Mouse (Mus musculus): ENCODE measurements at regions not wholly inside any gene's neighbourhood (a gene's known extent, or its start where the extent isn't known, plus 50 kb on each side); places are given as distances from the start of the nearest gene placed in this dataset.
"Not testable (repeated sequence)": the region's sequence is repeated elsewhere in the genome, so short reads cannot be mapped to it uniquely, and the experiment has no call there.

DNA sequence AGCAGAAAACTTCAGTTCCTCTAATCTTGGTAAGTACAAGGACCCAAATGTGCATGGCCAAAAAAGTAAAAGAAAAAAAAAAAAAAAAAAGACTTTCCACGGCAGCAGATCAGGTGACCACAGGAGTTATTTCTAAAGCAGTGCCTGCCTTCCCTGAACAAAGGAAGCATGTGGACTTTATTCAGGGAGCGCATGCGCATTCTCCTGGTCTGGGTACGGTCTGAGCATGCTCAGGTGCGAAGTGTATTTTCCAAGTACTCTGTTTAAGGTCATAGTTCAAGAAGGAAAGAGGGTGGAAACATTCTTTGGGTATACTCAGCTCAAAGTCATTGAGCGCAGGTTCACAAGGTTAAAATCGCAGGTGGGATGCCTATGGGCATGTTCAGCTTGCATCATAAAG, 103.1 kb upstream of the Eif4g2 start:
- in situ Hi-C loops (cut with MboI; ENCODE audit: unreplicated experiment in 2 of 2), result loop anchor here (10.0 to 25.0 kb wide), 6 partner anchors 776 to 1951 kb away; no protein-coding TSS in a partner anchor

DNA sequence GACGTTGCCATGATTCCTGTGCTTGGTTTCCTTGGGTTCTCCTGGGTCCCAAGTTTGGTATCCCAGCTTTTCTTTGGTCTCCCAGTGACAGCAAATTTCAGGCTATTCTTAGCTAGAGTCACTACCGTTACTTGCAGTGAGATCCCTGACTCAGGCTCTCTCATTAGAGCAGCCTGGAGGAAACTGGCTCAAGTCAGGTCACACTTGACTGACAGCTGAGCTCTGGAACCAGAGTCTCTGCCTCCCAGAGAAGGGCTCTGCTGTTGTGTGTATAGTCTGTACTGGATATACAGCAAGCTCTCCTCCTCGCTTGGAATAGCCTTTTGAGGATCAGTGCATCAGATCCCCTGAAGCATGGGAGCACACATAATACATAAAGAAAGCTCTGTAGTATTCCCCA, 100.7 kb upstream of the Eif4g2 start:
- in situ Hi-C loops (cut with MboI; ENCODE audit: unreplicated experiment in 2 of 2), result loop anchor here (10.0 to 25.0 kb wide), 6 partner anchors 779 to 1954 kb away; no protein-coding TSS in a partner anchor

DNA sequence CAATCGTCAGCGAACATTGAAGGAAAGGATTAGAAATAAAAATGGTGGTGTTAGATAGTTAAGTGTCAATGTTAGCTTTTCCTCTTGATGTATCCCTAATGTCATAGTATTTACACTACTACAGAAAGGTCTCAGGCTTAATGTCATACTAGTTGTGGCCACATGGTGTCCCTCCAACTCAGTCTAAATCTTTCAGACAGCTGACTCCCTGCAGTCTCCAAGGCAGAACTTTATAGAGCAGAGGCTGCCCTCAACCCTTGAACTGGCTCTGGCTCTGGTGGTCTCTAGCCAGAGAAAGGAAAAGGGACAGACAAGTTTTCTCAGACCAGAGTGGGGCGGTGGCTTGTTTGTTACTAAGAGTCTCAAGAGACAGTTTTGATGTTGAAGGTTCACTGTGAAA, 99.5 kb upstream of the Eif4g2 start:
- in situ Hi-C loops (cut with MboI; ENCODE audit: unreplicated experiment in 2 of 2), result loop anchor here (10.0 to 25.0 kb wide), 6 partner anchors 780 to 1955 kb away; no protein-coding TSS in a partner anchor

DNA sequence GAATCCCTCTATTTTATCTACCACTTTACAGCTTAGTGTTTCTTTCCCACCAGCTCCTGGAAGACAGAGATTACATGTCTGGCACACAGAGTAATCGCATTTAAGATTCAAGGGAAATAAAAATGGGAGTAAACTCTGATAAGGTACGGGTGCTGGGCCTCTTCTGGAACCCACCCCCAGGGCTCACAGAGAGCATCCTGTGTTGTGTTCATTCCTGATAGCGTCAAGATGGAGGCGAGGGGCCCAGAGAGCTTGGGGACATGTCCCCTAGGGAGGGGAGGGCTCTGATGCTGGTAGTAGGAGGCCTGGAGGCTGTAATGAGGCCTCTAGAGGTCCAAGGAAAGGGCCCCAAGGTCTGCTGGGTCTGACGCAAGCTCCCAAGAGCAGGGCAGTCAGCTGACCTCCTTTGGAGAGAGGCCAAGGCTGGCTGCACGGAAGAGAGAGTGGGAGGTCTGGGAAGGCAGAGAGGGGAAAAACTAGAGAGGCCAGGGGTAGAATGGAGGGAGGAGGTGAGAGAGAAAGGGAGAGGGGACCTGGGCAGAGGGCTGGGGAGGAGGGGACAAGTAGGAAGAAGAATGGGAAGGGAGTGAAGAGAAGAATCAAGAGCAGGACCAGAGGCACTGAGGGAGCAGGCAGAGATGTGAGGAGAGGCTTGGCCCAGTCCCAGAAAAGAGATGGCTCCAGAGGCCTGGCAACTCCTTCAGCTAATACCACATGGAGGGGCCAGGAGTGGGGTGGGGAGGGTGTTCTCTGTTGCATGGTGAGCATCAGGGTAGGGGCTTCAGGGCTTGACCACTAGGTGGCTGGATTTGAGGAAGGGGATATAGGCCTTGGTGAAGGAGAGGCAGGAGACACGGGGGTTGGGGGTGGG, 96.8 kb upstream of the Eif4g2 start:
- in situ Hi-C loops (cut with MboI; ENCODE audit: unreplicated experiment in 2 of 2), result loop anchor here (10.0 to 25.0 kb wide), 6 partner anchors 783 to 1958 kb away; no protein-coding TSS in a partner anchor

DNA sequence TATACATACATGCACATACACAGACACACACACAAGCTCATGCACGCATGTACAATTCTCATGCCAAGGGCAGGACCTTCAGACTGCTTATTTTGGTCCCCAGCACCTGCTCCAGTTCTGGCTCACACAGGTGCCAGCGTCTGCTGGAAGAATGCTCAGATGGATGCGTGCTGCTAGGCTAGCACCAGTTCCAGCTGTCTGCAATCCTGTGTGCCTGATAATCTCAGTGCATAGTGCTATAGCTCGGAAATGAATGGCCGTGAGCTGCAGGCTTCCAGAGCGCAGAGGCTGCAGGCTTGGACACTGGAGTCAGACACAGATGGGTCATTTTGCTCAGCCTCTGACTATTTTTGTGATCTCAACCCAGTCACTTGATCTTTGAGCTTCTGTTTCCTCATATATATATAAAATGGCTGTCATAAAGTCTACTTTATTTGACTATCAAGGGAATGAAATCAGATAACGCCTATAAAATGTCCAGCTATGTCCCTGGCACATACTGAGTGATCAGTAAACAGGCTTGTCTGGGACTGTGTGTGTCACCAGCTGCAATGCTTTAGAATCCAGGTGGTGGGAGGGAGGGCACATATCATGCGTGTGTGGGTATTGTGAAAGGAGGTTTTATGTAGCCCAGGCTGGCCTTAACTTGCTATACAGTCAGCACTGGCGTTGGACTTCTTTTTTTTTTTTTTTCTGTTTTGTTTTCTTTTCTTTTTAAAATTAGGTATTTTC, 91.7 kb upstream of the Eif4g2 start:
- in situ Hi-C loops (cut with MboI; ENCODE audit: unreplicated experiment in 2 of 2), result loop anchor here (25.0 kb wide), 3 partner anchors 788 to 1963 kb away; no protein-coding TSS in a partner anchor

DNA sequence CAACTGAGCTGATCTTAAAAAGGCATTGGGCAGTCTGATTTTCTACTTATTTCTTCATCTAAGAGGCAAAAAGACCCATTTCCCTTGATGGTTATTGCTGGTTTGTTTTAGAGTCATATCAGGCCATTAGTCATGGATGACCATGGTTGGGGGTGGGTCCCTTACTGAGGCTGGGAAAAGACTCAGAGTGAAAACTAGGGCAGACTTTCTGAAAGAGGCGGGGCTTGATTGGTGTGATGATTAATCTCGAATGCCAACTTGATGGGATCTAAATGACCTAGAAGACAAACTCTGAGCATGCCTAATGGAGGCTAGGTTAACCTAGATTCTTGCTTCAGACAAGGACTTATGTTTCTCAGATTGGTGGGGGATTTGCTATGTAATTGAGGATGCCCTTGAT, 89.2 kb upstream of the Eif4g2 start:
- in situ Hi-C loops (cut with MboI; ENCODE audit: unreplicated experiment in 2 of 2), result no loop called here

DNA sequence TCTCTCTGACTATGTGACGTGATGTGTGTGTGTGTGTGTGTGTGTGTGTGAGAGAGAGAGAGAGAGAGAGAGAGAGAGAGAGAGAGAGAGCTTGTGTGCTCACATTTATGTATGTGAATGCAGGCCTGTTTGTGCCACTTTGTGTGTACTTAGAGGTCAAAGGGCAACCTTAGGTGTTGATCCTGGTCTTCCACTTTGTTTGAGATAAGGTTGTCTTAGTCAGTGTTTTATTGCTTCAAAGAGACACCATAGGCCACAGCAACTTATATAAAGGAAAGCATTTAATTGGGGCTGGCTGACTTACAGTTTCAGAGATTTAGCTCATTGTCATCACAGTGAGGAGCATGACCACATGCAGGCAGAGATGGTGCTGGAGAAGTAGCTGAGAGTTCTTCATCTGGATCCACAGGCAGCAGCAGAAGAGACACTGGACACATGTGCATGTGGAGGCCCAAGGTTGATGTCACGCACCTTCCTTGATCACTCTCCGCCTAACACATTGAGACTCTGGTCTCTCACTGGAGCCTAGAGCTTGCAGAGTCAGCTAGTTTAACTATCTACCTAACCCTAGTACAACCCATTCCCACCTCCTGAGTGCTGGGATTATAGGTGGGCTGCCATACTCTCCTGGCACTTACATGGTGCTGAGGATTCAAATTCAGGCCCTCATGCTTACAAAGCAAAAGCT, 85.9 kb upstream of the Eif4g2 start:
- in situ Hi-C loops (cut with MboI; ENCODE audit: unreplicated experiment in 2 of 2), result not testable (repeated sequence)

DNA sequence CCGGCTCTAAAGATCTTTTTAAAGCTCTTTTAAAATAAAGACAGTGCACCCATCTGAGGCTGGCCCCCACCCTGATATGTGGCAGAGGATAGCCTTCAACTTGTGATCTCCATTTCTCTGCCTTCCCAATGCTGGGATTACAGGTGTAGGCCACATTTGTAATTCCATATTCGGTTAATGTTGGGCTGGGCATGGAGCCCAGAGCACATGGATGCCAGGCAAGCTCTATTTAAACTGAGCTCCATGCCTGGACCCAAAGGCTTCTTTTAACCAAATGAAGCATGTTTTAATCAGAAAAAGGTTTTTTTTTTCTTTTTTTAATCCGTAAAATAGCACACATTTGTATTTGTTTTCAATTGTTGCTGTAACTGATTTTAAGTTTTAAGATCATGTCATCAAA, 82.2 kb upstream of the Eif4g2 start:
- in situ Hi-C loops (cut with MboI; ENCODE audit: unreplicated experiment in 2 of 2), result no loop called here

DNA sequence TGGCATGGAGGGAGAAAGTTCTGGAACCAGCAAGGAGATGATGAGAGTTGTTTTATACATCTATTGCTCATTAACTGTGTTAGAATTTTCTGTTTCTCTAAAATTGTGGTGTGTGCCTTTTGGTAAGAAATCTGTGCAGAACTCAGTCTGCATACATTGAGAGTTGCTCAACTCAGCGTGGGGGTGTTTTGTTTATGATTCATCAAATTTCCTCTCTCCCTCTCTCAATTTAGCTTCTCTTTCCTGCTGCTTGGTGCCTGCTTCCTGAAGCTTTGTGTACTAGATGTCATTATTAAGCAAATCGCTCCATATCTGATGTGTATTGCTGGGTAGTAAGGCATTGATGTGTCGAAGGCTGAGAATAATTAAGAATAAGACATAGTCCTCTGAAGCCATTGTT, 81.4 kb upstream of the Eif4g2 start:
- in situ Hi-C loops (cut with MboI; ENCODE audit: unreplicated experiment in 2 of 2), result no loop called here

DNA sequence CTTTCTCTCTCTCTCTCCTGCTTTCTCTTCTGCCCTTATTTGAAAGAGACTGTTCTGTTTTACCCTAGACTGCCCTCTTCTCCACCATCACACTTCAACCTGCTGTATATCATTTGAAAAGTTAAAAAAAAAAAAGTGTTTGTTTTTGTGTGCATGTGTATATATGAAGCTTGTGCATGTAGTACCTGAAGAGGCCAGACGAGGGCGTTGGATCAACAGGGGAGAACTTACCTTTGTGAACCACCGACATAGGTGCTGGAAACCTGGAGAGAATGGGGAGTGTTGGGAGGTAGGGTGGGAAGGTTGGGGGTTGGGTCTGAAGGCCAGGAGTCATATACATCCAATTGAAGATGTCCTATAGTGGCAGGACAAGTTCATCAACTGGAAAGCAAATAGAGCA, 81.0 kb upstream of the Eif4g2 start:
- in situ Hi-C loops (cut with MboI; ENCODE audit: unreplicated experiment in 2 of 2), result no loop called here

DNA sequence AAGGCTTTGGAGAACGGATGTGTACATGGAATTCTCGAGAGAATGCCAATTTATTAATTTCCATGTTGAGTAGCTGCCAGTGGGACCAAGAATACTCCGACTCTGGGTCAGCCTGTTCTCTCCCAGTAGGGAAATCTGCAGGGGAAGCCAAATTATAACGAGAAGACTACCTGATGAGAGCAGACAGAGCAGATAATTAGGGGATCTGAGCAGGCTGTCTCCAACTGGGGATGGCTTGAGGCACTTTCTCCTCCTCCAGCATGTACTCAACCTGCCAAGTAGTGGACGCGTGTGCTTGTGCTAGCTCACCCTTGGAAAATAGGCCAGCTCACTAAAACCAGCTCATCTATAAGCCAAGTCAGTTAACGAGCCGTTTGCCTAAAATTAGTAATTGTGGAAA, 80.5 kb upstream of the Eif4g2 start:
- in situ Hi-C loops (cut with MboI; ENCODE audit: unreplicated experiment in 2 of 2), result no loop called here

DNA sequence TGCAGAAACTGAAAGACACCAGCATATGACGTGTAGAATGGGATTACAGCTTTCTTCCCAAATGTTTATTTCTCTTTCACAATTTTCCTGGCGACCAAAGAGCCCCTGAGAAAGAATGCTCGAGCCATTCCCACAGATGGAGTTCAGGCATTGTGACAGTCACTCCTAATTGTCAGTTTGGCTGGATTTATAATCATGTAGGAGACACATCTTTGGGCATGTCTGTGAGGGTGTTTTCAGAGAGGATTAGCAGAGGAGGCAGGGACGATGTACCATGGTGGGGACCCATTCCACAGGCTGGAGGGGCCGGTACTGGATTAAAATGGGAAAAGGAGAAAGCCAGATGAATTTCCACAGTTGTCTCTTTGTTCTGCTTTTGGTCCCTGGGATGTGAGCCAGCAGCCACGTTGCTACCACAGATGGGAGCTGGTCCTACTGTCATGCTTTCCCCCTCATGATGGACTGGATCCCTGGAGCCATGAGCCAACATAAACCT, 76.0 kb upstream of the Eif4g2 start:
- in situ Hi-C loops (cut with MboI; ENCODE audit: unreplicated experiment in 2 of 2), result no loop called here

DNA sequence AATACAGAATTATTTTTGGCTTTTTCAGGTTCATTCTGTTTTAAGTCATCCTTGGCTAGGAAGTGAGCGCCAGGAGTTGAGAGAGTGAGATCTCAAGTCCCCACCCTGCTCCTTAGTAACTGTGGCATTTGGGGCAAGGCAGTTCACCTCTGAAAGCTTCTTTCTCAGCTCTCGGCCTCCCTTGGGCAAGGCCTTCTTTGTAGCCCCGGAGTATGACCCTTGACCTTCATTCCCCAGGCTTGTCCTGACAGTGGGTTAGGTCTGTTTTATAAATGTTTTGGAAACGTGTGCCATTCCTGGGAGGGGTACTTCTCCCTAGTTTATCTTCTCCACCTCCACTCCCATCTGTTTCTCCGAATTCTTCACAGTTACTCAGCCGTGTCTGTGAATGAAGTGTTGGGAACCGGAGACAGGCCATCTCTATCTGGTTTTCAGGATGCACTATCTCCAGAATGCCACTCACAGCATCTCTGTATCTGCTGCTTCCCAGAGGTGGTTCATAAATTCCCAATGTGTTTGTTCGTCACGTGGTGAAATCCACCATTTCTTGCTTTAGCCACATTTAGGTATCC, 75.0 kb upstream of the Eif4g2 start:
- in situ Hi-C loops (cut with MboI; ENCODE audit: unreplicated experiment in 2 of 2), result no loop called here

DNA sequence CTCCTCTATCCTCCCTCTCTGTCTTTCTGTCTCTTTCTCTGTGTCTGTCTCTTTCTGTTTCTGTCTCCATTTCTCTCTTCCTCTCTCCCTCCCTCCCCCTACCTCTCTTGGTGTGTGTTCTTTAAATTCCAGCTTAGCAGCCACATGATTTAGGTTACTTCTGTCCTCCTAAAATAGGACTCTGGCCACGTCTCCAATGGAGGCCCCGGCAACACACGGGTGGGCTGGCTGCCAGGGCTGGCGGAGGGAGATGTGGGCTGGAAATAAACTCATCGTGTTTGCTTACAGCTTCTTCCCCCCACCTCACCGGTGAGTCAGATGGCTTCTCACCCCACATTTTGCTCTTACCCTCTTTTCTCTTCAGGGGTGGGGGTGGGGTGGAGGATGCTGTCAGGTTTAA, 74.5 kb upstream of the Eif4g2 start:
- in situ Hi-C loops (cut with MboI; ENCODE audit: unreplicated experiment in 2 of 2), result no loop called here

DNA sequence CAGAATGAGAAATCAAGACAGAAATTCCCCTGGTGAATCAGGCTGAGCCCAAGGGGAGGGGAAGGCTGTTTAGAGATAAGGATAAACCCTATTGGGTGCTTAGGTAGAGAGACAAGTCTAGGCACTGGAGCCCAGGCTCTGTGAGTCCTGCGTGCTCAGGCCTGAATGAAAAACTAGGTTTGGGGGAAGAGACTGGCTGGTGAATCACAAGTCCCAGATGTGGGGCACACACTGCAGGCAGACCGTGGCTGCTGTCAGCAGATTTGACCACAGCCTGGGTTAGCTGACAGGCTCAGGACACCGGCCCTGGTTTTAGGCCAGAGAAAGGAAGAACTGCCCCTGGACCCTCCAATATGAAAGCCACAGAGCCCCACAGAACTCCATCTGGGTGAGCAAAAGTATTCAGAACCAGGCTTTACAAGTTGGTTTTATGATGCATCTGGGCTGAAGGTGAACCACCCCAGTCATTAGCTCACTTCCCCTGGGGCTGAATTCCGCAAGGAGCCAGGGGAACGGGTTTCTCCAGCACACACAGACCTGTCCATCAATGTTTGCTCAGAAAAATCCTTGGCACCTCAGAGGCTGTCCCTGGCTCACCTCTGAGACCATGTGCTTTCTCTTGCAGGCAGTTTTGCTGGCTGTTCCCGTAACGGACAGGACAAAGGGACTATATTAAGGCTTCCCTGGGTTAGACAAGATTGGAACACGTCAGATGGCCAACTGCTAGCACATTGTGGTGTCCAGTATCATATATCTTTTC, 73.8 kb upstream of the Eif4g2 start:
- in situ Hi-C loops (cut with MboI; ENCODE audit: unreplicated experiment in 2 of 2), result no loop called here

DNA sequence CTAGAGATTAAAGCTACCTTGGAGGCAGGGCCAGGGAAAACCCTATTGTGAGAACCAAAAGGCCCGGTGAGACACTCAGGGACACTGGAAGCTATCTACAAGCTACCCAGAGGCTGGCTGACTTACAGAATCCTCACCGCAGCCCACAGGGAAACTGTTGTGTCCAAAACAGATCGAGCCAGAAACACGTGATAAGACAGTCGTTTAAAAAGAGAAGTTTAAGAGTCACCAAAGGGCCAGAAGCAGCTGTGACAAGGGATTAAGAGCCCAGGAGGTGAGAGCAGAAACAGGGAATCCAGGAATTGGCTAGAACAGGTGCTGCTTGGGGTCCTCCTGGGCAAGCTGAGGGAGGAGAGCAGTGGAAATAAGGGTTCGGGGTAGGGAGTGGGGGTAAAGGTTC, 73.2 kb upstream of the Eif4g2 start:
- in situ Hi-C loops (cut with MboI; ENCODE audit: unreplicated experiment in 2 of 2), result no loop called here

DNA sequence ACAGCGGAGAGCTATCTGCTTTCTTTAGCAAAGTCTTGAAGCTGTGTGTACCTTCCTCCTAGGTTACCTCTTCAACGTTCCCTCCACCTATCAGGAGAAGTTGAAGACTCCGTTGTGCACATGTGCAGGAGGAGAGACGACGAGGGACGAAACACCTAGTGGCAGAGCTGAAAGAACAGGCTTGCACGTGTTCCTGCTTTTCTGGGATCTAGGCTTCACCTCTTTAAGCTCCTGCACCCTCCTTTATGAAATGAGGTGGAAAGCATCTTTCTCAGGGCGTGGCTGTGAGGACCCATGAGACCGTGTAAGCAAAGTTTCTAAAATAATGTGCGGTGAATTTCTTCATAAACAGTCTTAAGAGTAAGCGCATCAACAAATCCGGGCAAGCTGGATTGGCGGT, 71.4 kb upstream of the Eif4g2 start:
- in situ Hi-C loops (cut with MboI; ENCODE audit: unreplicated experiment in 2 of 2), result no loop called here

DNA sequence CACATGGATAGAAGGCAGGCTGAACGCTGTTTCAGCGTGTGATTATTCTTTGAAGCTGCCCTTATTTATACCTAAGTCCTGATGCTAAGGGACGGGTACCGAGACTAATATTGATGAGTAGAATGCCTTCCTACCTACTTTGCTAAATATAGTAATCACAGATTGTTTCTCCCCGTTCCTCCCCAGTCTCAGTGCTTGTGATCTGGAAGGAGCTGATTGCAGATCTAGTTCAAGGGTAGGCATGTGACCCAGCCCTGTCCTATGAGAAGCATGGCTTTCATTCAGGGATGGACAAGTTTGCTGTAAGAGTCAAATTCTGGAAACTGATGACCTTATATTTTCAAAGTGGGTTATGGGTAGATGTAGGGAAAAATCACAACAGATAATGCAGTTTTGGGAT, 67.7 kb upstream of the Eif4g2 start:
- in situ Hi-C loops (cut with MboI; ENCODE audit: unreplicated experiment in 2 of 2), result no loop called here

DNA sequence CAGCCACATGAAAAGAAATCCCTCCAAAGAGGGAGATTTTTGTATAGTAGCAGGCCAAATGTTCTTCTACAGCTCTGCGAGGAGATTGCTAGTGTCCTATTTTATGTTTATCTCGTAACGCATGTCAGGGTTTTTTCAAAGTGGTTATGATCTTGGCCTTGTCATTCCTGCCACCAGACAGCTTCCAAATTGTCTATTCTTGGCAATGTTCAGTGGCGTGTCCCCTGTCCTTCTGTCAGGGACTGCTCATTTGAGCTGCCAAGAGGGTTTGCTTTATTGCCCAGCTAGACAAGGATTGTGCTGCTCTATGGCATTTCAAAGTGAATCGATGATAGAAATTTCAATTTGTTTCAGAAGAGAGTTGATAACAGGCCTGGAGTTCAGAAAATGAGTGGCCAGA, 67.3 kb upstream of the Eif4g2 start:
- in situ Hi-C loops (cut with MboI; ENCODE audit: unreplicated experiment in 2 of 2), result no loop called here

DNA sequence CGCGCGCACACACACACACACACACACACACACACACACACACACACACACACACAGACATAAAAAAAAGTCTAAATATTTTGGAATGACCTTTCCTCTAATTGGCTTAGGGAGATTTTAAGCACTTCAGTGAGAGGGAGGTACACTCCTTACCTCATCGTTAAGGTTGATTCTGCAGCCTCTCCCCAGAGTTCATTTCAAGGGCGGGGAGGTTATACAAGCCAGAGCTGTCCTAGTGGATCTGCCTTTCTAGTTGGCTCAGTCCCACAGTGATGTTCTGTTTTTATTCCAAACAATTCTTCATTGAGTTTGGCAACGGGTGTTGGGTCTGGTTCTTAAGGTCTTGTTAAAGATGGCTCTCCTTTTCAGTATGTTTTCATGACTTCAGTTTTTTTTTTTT, 64.8 kb upstream of the Eif4g2 start:
- in situ Hi-C loops (cut with MboI; ENCODE audit: unreplicated experiment in 2 of 2), result no loop called here
